Mouse (Mus musculus) cerebellum, adult 2 months (tissue): ENCODE measurements around the gene Tnf. TPM values are rescaled to one million over a fixed set of nuclear protein-coding genes. Genes with fewer than 3 reads are reported as not detected.

Experiments
- DNase-seq, 2 experiments: peaks; one replicate each; pipeline ENCODE4 v3.0.0; 2021
- H3K27ac ChIP-seq: fragments of 200-500 bp; 2 replicates; pipeline ENCODE4 v1.5.1; 2012; ENCODE audit warnings: low read length, control low read depth, inconsistent platforms; ENCODE audit not compliant: insufficient read depth
- H3K27me3 ChIP-seq: fragments of 200-500 bp; 2 replicates; pipeline ENCODE4 v1.6.1; 2012; ENCODE audit warnings: inconsistent platforms, mild to moderate bottlenecking, low read length, moderate library complexity; ENCODE audit not compliant: control insufficient read depth, insufficient read depth
- H3K4me1 ChIP-seq: fragments of 200-500 bp; 2 replicates; pipeline ENCODE4 v1.6.1; 2011; ENCODE audit warnings: low read length; ENCODE audit not compliant: control insufficient read depth, insufficient read depth
- H3K4me3 ChIP-seq: fragments of 200-500 bp; replicated peaks from 2 replicates; pipeline ENCODE3; 2011; ENCODE audit warnings: mild to moderate bottlenecking, low read depth, low read length, control low read depth; ENCODE audit not compliant: insufficient read depth
- CTCF ChIP-seq: fragments of 200-500 bp; IDR thresholded peaks from 2 replicates; pipeline ENCODE4 v1.5.1; 2011; ENCODE audit warnings: low read depth, mild to moderate bottlenecking, control low read depth, low read length, moderate library complexity, borderline replicate concordance; ENCODE audit not compliant: insufficient read depth
- POLR2A ChIP-seq: fragments of 200-500 bp; IDR thresholded peaks from 2 replicates; pipeline ENCODE4 v1.6.1; 2011; ENCODE audit warnings: low read length, control low read depth, borderline replicate concordance; ENCODE audit not compliant: insufficient read depth
- WGBS: fragments of 180-500 bp; shearing (Covaris S2); methylation state at CpG from one replicate; pipeline ENCODE4 v1.1.7; 2018; 5-methylcytosine and 5-hydroxymethylcytosine counted together
- polyA plus RNA-seq: library from polyadenylated mRNA; depleted of rRNA; stranded (reverse); fragments of >200 nt; gene quantifications from 2 replicates; pipeline ENCODE4 v1.2.3, GENCODE M21; 2012; rRNA removed

Gene Tnf
- polyA plus RNA-seq, 1 experiment = not detected

DNA sequence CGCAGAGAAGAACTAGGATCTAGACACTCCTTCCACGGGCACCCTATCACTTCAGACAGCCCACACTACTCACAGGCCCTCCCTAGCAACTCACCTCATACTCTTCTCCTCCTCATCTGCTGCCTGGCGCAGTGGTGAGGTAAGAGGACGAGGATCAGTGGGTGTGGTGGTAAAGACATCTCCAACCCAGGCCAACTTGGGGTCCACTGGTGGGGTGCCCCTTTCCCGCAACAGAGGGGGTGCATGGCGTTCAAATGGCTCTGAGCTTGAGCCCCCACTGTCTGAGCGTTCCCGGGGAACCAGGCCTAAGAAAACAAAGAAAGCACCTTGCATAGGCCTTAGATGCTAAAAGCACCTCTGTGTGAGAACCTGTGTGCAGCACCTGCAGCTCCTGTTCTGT is 44.6 kb downstream of the Tnf start:
- peaks cover 10% of the 10 kb centered on the region; the same call in 1 of the 2 replicates for H3K4me1 ChIP-seq
- no peak overlapping the region for H3K4me3 ChIP-seq
- no peaks in the 10 kb centered on the region for H3K27me3 ChIP-seq
- H3K27ac ChIP-seq = no peak overlapping the region
- no peak for DNase-seq
- 87% methylated on average over 8 of the region's 8 CpGs for whole genome bisulfite sequencing
- TF ChIP-seq POLR2A (no peak), CTCF (no peak)

DNA sequence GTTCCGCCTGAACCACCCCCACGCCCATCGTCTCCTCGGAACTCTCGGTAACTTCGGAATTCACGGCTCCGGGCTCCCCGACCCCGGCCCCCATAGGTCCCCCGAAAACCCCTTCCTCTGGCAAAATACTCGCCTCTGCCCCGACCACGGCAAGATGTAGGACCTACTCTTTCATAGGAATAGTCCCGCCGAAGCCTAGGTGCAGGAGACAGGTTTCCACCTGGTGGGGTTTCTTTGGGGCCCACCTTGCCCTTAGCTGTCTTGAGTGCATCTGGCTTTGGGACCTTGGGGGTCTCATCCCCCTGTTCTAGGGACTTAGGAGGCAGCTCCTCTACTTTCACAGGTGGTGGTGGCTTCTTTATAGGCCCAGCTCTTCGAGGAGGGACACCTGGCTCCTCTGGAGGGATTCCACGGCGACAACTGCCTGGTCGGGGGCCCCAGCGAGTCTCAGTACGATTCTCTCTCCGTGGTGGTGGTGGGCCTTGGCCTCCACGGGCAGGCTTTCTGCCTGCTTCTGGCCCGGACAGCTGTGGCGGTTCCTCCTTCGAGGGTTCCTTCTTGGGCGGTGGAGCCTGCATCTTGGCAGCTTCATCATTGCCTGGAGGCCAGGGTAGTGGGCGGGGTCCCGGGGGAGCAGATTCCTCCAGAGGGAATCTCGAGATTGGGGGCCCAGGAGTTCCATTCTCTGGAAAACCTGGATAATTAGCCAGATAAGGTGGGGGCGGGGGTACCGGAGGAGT is 45.2 kb downstream of the Tnf start:
- Histone ChIP-seq H3K27me3 (no peaks in the 10 kb centered on the region), H3K4me3 (no peak overlapping the region), H3K27ac (no peak overlapping the region), H3K4me1 (peaks cover 6% of the 10 kb centered on the region; the same call in 1 of the 2 replicates)
- 76% methylated on average over 33 of the region's 33 CpGs for WGBS
- no peak for TF ChIP-seq CTCF
- TF ChIP-seq POLR2A = no peak
- DNase-seq = no peak

DNA sequence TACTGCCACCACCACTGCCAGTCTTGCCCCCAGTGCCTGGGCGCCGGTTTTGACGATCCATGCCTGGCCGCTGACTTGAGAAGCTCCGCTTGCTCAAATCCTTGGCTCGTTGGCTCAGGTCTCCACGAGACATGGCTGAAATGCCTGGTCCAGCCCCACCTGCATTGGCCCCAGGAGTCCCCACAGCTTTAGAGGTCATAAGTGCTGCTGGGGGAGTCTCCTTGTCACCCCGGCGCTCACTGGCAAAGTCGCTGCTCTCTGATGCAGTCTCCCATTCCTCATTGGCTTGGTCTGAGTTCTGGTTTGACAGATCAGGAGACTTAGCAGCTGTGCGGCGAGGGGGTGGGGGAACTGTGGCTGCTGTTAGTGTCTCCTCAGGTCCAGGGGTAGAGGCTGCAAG is 46.4 kb downstream of the Tnf start:
- Histone ChIP-seq H3K4me1 (no peaks in the 10 kb centered on the region), H3K4me3 (no peak overlapping the region), H3K27me3 (no peaks in the 10 kb centered on the region), H3K27ac (no peak overlapping the region)
- 72% methylated on average over 12 of the region's 12 CpGs for WGBS
- no peak for DNase-seq
- TF ChIP-seq POLR2A (no peak), CTCF (no peak)

DNA sequence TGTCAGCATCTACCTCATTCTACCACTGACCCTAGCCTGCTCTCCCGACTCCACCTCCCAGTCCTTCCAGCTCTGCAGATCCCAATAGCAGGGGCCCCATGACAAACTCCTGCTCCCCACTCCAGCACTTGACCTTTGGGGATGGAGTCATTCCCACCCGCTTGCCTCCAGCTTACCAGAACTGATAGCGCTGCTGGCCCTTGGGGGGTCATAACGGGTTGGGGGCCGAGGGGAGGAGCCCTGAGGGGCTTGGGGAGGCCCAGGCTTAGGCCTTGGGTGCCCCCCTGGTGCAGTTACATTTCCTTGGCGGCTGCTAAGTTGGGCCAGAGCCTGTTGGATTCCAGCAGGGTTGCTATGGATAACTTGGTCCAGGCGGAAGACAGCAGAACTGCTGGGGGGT is 47.2 kb downstream of the Tnf start:
- 34% methylated on average over 7 of the region's 7 CpGs for WGBS
- Histone ChIP-seq H3K4me3 (no peak overlapping the region), H3K27me3 (no peaks in the 10 kb centered on the region), H3K27ac (no peak overlapping the region), H3K4me1 (no peaks in the 10 kb centered on the region)
- TF ChIP-seq CTCF = no peak
- no peak for TF ChIP-seq POLR2A
- DNase-seq = no peak

DNA sequence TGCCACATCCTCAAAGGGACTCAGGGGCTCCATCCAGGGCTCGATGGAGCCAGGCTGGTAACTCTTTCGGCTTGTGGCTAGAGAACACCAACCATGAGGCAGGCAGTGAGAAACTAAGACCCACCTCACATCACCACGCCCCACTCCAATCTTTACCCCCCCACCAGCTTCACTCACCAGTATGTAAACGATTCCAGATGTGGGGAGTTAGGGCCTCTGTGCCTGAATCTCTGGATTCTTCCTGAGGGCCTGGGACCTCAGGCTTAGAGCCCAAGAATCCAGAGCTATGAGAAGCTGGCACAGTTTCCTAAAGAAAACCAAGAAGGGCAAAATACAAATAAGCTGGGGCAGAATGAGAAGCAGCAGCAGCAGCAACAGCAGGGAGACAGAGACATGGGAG is 47.9 kb downstream of the Tnf start:
- H3K27me3 ChIP-seq = no peaks in the 10 kb centered on the region
- H3K27ac ChIP-seq = no peak overlapping the region
- no peak overlapping the region for H3K4me3 ChIP-seq
- DNase-seq = no peak
- TF ChIP-seq CTCF = no peak
- TF ChIP-seq POLR2A = no peak
- 84% methylated on average over 4 of the region's 4 CpGs for WGBS
- no peaks in the 10 kb centered on the region for H3K4me1 ChIP-seq

DNA sequence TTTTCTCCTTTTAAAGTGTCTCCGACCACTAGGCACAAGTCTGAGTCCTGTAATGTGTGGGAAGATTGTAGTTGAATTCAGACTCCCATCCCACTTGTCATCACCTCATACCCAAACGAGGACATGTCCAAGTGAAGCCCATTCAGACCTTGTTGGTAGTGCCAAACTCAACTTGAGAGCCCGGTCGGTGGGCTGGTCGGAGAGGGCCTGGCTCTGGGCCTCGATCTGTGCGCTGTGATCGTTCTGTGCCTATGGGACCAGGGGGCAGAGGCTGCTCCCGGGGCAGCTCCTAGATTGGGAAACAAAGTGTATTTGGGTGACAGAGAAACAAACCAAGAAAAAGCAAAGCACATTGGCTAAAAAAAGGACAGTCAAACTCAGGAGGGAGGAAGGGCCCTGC is 48.7 kb downstream of the Tnf start:
- H3K27me3 ChIP-seq = no peaks in the 10 kb centered on the region
- 70% methylated on average over 9 of the region's 9 CpGs for WGBS
- H3K4me1 ChIP-seq = no peaks in the 10 kb centered on the region
- H3K4me3 ChIP-seq = no peak overlapping the region
- no peak for DNase-seq
- TF ChIP-seq POLR2A (no peak), CTCF (no peak)
- no peak overlapping the region for H3K27ac ChIP-seq

DNA sequence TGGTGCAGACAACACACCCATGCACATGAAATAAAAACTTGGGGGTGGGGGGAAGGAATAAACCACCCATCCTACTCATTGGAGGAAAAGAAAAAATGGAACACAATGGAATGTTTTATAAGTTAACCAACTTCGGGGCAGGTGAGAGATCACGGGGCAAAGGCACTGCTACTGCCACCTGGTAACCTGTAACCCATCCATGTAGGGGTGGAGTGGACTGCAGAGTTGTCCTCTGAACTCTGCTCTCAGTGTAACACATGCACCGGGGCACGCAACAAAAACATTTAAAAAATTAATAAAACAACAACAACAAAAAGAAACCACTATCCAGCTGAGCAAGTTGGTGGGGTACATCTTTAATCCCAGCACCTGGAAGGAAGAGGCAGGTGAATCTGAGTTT is 49.7 kb downstream of the Tnf start:
- H3K27ac ChIP-seq = no peak overlapping the region
- no peak for DNase-seq
- no peaks in the 10 kb centered on the region for H3K27me3 ChIP-seq
- no peak overlapping the region for H3K4me3 ChIP-seq
- 92% methylated on average over 4 of the region's 4 CpGs for WGBS
- TF ChIP-seq POLR2A (no peak), CTCF (no peak)
- H3K4me1 ChIP-seq = no peaks in the 10 kb centered on the region

Other genes starting within 250 kb of the Tnf start
- 4.6 and 9.2 TPM in 2 replicates for gene Hspa1b, start 242.8 kb downstream of the Tnf start, polyA plus RNA-seq
- not detected in 2 replicates for gene Gm20481, start 232.1 kb downstream of the Tnf start, polyA plus RNA-seq
- 10.5 and 14.9 TPM in 2 replicates for gene Hspa1a, start 229.9 kb downstream of the Tnf start, polyA plus RNA-seq
- gene Hspa1l, start 229.3 kb downstream of the Tnf start, polyA plus RNA-seq = 0.49 and 0.89 TPM in 2 replicates
- 56.2 and 63.7 TPM in 2 replicates for gene Lsm2, start 220.1 kb downstream of the Tnf start, polyA plus RNA-seq
- 65.3 and 77.0 TPM in 2 replicates for gene Vars, start 201.0 kb downstream of the Tnf start, polyA plus RNA-seq
- 25.5 and 30.1 TPM in 2 replicates for gene Vwa7, start 185.4 kb downstream of the Tnf start, polyA plus RNA-seq
- gene Sapcd1, start 174.0 kb downstream of the Tnf start, polyA plus RNA-seq = 2.0 and 2.3 TPM in 2 replicates
- 4.3 and 5.5 TPM in 2 replicates for gene Msh5, start 155.3 kb downstream of the Tnf start, polyA plus RNA-seq
- 41.2 and 42.9 TPM in 2 replicates for gene Clic1, start 152.0 kb downstream of the Tnf start, polyA plus RNA-seq
- 59.5 and 63.3 TPM in 2 replicates for gene Ddah2, start 143.0 kb downstream of the Tnf start, polyA plus RNA-seq
- 0.11 and 0.15 TPM in 2 replicates for gene Ly6g6c, start 136.6 kb downstream of the Tnf start, polyA plus RNA-seq
- 0.25 and 0.43 TPM in 2 replicates for gene Mpig6b, start 135.8 kb downstream of the Tnf start, polyA plus RNA-seq
- 5.3 and 6.3 TPM in 2 replicates for gene Ly6g6e, start 125.1 kb downstream of the Tnf start, polyA plus RNA-seq
- gene Ly6g6d, start 123.9 kb downstream of the Tnf start, polyA plus RNA-seq = 8.5 and 10.4 TPM in 2 replicates
- 0.86 and 1.1 TPM in 2 replicates for gene Ly6g6f, start 116.4 kb downstream of the Tnf start, polyA plus RNA-seq
- gene Abhd16a, start 112.7 kb downstream of the Tnf start, polyA plus RNA-seq = 337 and 394 TPM in 2 replicates
- 0.28 TPM in 1 of 2 replicates, not detected in the other for gene Ly6g5c, start 93.7 kb downstream of the Tnf start, polyA plus RNA-seq
- 2.2 and 3.4 TPM in 2 replicates for gene Ly6g5b, start 86.6 kb downstream of the Tnf start, polyA plus RNA-seq
- gene Gpank1, start 80.6 kb downstream of the Tnf start, polyA plus RNA-seq = 32.7 TPM in 2 replicates
- 231 TPM in 2 replicates for gene Csnk2b, start 80.0 kb downstream of the Tnf start, polyA plus RNA-seq
- 12.3 and 14.6 TPM in 2 replicates for gene D17H6S53E, start 75.6 kb downstream of the Tnf start, polyA plus RNA-seq
- 0.21 and 0.28 TPM in 2 replicates for gene Apom, start 70.0 kb downstream of the Tnf start, polyA plus RNA-seq
- gene Bag6, start 66.8 kb downstream of the Tnf start, polyA plus RNA-seq = 211 and 226 TPM in 2 replicates
- 277 and 289 TPM in 2 replicates for gene Prrc2a, start 37.1 kb downstream of the Tnf start, polyA plus RNA-seq
- gene Aif1, start 25.9 kb downstream of the Tnf start, polyA plus RNA-seq = 2.1 and 4.1 TPM in 2 replicates
- 2.8 and 3.2 TPM in 2 replicates for gene Lst1, start 13.6 kb downstream of the Tnf start, polyA plus RNA-seq
- 0.34 and 0.38 TPM in 2 replicates for gene Ltb, start 7.6 kb downstream of the Tnf start, polyA plus RNA-seq
- 0.11 and 0.13 TPM in 2 replicates for gene Lta, start 3.3 kb upstream of the Tnf start, polyA plus RNA-seq
- not detected in 2 replicates for gene Gm16181, start 18.8 kb upstream of the Tnf start, polyA plus RNA-seq
- gene Atp6v1g2, start 31.7 kb upstream of the Tnf start, polyA plus RNA-seq = 628 TPM in 2 replicates
- 12.7 and 13.2 TPM in 2 replicates for gene Nfkbil1, start 33.8 kb upstream of the Tnf start, polyA plus RNA-seq
- gene Ddx39b, start 39.7 kb upstream of the Tnf start, polyA plus RNA-seq = 438 and 458 TPM in 2 replicates
- gene H2-D1, start 60.7 kb upstream of the Tnf start, polyA plus RNA-seq = 174 and 183 TPM in 2 replicates
- gene H2-Q1, start 118.4 kb upstream of the Tnf start, polyA plus RNA-seq = 0.26 and 0.92 TPM in 2 replicates
- 1.4 and 1.5 TPM in 2 replicates for gene H2-Q2, start 140.2 kb upstream of the Tnf start, polyA plus RNA-seq
- 5.1 and 7.0 TPM in 2 replicates for gene H2-Q4, start 177.6 kb upstream of the Tnf start, polyA plus RNA-seq
- 0.90 and 1.4 TPM in 2 replicates for gene H2-Q6, start 222.8 kb upstream of the Tnf start, polyA plus RNA-seq
- 1.9 and 2.6 TPM in 2 replicates for gene H2-Q7, start 237.1 kb upstream of the Tnf start, polyA plus RNA-seq